Mouse (Mus musculus) small intestine, adult 2 months (tissue): ENCODE results near the gene Dpp6. TPM values are rescaled to one million over a fixed set of nuclear protein-coding genes. Genes with fewer than 3 reads are reported as not detected.

Experiments used
- H3K27ac ChIP-seq: fragments of 200-500 bp; 2 replicates; pipeline ENCODE4 v1.5.1; 2012; ENCODE audit warnings: low read depth, low read length, control low read depth, inconsistent platforms; ENCODE audit not compliant: insufficient read depth
- H3K27me3 ChIP-seq: fragments of 200-500 bp; 2 replicates; pipeline ENCODE4 v1.6.1; 2012; ENCODE audit warnings: mild to moderate bottlenecking, moderate library complexity, low read length, inconsistent platforms; ENCODE audit not compliant: control insufficient read depth, insufficient read depth
- H3K36me3 ChIP-seq: fragments of 200-500 bp; 2 replicates; pipeline ENCODE4 v1.6.1; 2012; ENCODE audit warnings: mild to moderate bottlenecking, low read length, control low read depth, inconsistent platforms; ENCODE audit not compliant: control insufficient read depth, insufficient read depth
- H3K4me1 ChIP-seq: fragments of 200-500 bp; 2 replicates; pipeline ENCODE4 v1.6.1; 2012; ENCODE audit warnings: low read length, inconsistent platforms, mixed read lengths; ENCODE audit not compliant: control insufficient read depth, insufficient read depth, insufficient read length
- H3K4me3 ChIP-seq: fragments of 200-500 bp; 2 replicates; pipeline ENCODE4 v1.5.1; 2012; ENCODE audit warnings: low read depth, mild to moderate bottlenecking, control low read depth, inconsistent platforms, low read length, moderate library complexity
- CTCF ChIP-seq: fragments of 200-500 bp; IDR thresholded peaks from 2 replicates; pipeline ENCODE4 v1.5.1; 2012; ENCODE audit warnings: low read depth, mild to moderate bottlenecking, control low read depth, inconsistent platforms, low read length, moderate library complexity, mixed read lengths; ENCODE audit not compliant: insufficient replicate concordance, insufficient read length; ENCODE audit errors: extremely low read depth
- POLR2A ChIP-seq: fragments of 200-500 bp; IDR thresholded peaks from 2 replicates; pipeline ENCODE4 v1.6.1; 2012; ENCODE audit warnings: low read depth, mild to moderate bottlenecking, control low read depth, inconsistent platforms, low read length, moderate library complexity
- WGBS: fragments of 180-500 bp; shearing (Covaris S2); methylation state at CpG from one replicate; pipeline ENCODE4 v1.1.7; 2018; 5-methylcytosine and 5-hydroxymethylcytosine counted together
- polyA plus RNA-seq: library from polyadenylated mRNA; depleted of rRNA; stranded (reverse); fragments of >200 nt; gene quantifications from 2 replicates; pipeline ENCODE4 v1.2.3, GENCODE M21; 2012

The Dpp6 gene
- polyA plus RNA-seq, 1 experiment = 0.41 TPM

- Histone ChIP-seq H3K27me3 (no peaks in the 10 kb centered on the region), H3K36me3 (no peaks in the 10 kb centered on the region), H3K4me1 (no peaks in the 10 kb centered on the region), H3K27ac (no peak overlapping the region), H3K4me3 (no peak overlapping the region)
- TF ChIP-seq CTCF (no peak), POLR2A (no peak)
- 16% methylated on average over 27 of the region's 27 CpGs for WGBS
Measured at GRCm38 (mm10) chr5:27261746-27262727, 445.0 kb downstream of the Dpp6 start.

GRCm38 (mm10) chr5:27262751-27263150 is 445.7 kb downstream of the Dpp6 start:
- H3K36me3 ChIP-seq = no peaks in the 10 kb centered on the region
- H3K4me1 ChIP-seq = no peaks in the 10 kb centered on the region
- no peak overlapping the region for H3K4me3 ChIP-seq
- TF ChIP-seq CTCF = no peak
- 70% methylated on average over 1 of the region's 1 CpGs for WGBS
- H3K27me3 ChIP-seq = no peaks in the 10 kb centered on the region
- no peak overlapping the region for H3K27ac ChIP-seq

GRCm38 (mm10) chr5:27265281-27265680 is 448.3 kb downstream of the Dpp6 start:
- no peaks in the 10 kb centered on the region for H3K4me1 ChIP-seq
- 76% methylated on average over 3 of the region's 3 CpGs for WGBS

GRCm38 (mm10) chr5:27271336-27271735 is 454.3 kb downstream of the Dpp6 start:
- no peaks in the 10 kb centered on the region for H3K27me3 ChIP-seq
- no peaks in the 10 kb centered on the region for H3K4me1 ChIP-seq
- H3K36me3 ChIP-seq = no peaks in the 10 kb centered on the region
- TF ChIP-seq POLR2A = no peak
- TF ChIP-seq CTCF = no peak
- 67% methylated on average over 4 of the region's 4 CpGs for WGBS
- no peak overlapping the region for H3K4me3 ChIP-seq
- no peak overlapping the region for H3K27ac ChIP-seq

More at GRCm38 (mm10) chr5:27265281-27265680, 448.3 kb downstream of the Dpp6 start:
- no peak for TF ChIP-seq POLR2A
- TF ChIP-seq CTCF = no peak
- Histone ChIP-seq H3K27ac (no peak overlapping the region), H3K4me3 (no peak overlapping the region), H3K27me3 (no peaks in the 10 kb centered on the region), H3K36me3 (no peaks in the 10 kb centered on the region)

GRCm38 (mm10) chr5:27274781-27275395 is 457.9 kb downstream of the Dpp6 start:
- no peak overlapping the region for H3K4me3 ChIP-seq
- H3K27me3 ChIP-seq = no peaks in the 10 kb centered on the region
- no peaks in the 10 kb centered on the region for H3K4me1 ChIP-seq
- no peak for TF ChIP-seq CTCF
- no peak for TF ChIP-seq POLR2A
- 26% methylated on average over 8 of the region's 8 CpGs for WGBS
- H3K27ac ChIP-seq = no peak overlapping the region
- H3K36me3 ChIP-seq = no peaks in the 10 kb centered on the region

GRCm38 (mm10) chr5:27275871-27276270 is 458.9 kb downstream of the Dpp6 start:
- WGBS = 36% methylated on average over 1 of the region's 1 CpGs
- TF ChIP-seq CTCF (no peak), POLR2A (no peak)

GRCm38 (mm10) chr5:27278120-27278645 is 461.2 kb downstream of the Dpp6 start:
- Histone ChIP-seq H3K36me3 (no peaks in the 10 kb centered on the region), H3K27ac (no peak overlapping the region), H3K27me3 (no peaks in the 10 kb centered on the region), H3K4me3 (no peak overlapping the region), H3K4me1 (no peaks in the 10 kb centered on the region)
- WGBS = 71% methylated on average over 10 of the region's 10 CpGs
- TF ChIP-seq POLR2A (no peak), CTCF (no peak)

More at GRCm38 (mm10) chr5:27275871-27276270, 458.9 kb downstream of the Dpp6 start:
- Histone ChIP-seq H3K4me1 (no peaks in the 10 kb centered on the region), H3K27me3 (no peaks in the 10 kb centered on the region), H3K27ac (no peak overlapping the region), H3K4me3 (no peak overlapping the region), H3K36me3 (no peaks in the 10 kb centered on the region)
